Mouse (Mus musculus) right cerebral cortex, postnatal 25 days (tissue): ENCODE measurements at regions not wholly inside any gene's neighbourhood (a gene's known extent, or its start where the extent isn't known, plus 50 kb on each side); places are given as distances from the start of the nearest gene placed in this dataset.
A peak's percentile ranks its signal among the peaks of the same experiment; 100 is the strongest.

Source experiments
- DNase-seq: peaks from one replicate; pipeline ENCODE4 v3.0.0; 2022

DNA sequence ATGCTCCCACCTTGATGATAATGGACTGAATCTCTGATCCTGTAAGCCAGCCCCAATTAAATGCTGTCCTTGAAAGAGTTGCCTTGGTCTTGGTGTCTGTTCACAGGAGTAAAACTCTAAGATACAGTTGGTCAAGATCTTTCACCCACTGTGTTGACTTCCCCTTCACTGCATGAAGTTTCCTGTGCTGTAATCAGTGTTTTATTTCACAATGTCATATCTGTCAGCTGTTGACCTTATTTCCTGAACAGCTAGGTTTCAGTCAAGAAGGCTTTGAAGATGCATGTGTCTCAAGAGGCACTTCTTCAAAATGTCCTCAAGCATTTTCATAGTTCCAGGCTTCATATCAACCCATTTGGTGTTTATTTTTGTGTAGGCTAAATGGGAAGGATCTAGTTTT lies 597.3 kb upstream of the Fam92a start:
- no peak for DNase-seq

DNA sequence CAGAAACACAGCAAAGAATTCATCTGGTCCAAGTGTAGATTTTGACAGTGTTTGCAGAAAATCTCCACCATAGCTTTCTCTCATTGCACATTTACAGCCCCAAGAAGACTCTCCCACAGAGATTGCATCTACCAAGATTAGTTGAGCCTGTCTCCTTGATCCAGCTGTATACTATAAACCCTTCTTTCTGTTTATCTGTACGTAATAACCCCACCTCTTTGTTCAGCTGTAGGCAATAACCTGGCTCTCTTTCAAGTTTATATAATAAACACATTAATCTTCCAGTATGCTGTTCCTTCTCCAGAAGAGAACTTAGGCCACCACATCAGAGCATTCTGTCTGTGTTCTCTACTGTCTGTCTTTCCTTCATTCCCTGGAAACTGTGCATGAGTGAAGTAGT lies 594.9 kb upstream of the Fam92a start:
- DNase-seq, result no peak

DNA sequence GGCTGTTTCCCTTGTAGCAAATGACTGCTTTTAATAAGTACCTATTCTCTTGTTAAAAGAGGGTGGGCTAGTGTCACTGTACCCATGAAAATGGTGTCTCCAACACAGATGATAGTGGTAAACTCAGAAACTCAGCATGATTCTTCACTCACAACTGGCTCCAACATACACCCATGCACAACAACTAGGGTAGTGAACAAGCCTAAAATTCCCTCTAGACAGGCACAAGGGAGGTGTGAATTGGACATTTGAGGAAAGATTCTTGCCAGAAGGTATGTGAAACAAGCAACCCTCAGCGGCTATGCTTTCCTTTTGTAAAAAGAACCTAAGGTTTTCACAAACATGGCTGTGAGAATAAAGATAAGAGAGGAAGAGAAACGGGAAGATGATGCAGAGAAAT lies 579.0 kb upstream of the Fam92a start:
- DNase-seq, result no peak

DNA sequence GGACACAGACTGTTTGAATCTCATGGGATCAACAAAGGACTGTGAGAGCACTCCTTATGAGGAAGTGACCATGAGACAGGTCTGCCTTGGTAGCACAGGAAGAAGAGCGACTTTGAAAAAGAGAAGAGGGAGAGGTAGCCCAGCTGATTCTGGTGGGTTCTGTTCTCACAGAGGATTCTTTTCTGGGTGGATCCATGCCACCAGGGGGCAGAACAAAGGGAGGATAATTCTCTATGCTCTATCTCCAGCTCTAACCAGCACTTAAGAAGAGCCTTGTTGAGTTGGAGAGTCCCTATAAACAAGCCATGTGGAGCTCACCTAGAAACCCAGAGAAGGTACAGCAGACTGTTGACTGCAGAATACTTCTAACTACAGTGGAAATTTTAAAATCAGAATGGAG lies 578.1 kb upstream of the Fam92a start:
- no peak for DNase-seq

DNA sequence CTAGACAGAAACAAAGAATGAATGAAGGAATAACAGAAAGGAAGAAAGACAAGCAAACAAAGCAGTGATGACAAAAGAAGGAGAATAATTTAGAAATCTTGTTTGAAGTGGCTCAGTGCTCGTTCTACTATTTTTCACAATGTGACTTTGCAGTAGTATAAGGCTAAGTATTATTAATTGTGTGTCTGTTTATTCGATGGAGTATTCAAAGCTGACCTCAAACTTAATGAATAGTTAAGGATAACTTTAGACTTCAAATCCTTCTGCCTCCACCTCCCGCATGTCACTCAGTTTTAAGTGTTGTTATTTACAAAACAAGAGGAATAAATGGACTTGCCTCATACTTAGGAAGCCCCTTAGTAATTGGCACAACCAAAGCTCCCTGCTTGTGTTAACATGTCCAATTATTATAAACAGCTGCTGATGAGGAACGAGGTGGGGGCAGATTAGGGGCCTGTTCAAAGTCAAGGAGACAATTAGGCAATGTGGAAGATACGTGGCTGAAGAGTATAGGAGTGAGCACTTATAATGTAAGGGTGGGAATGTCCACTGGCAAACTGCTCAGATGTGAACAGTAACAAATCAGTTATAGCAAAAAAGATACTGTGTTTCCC lies 572.0 kb upstream of the Fam92a start:
- DNase-seq, result no peak

DNA sequence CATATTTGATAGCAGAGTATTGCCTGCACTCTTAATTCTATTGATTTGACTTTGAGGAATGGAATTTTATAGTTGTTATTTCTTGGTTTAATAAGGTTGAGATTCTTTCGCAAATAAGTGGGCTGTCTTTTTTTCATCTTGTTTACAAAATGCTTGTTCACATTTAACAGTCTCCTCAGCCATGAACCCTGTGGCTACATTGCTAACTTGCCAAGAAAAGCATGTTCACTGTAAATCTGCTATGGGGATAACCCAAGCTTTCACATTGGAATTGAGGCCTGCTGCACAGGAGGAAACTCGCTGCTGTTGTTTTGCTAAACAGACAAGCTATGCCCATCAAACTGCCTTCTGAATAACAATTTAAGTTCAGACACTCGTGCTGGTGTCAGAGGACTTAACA lies 564.6 kb upstream of the Fam92a start:
- no peak for DNase-seq

DNA sequence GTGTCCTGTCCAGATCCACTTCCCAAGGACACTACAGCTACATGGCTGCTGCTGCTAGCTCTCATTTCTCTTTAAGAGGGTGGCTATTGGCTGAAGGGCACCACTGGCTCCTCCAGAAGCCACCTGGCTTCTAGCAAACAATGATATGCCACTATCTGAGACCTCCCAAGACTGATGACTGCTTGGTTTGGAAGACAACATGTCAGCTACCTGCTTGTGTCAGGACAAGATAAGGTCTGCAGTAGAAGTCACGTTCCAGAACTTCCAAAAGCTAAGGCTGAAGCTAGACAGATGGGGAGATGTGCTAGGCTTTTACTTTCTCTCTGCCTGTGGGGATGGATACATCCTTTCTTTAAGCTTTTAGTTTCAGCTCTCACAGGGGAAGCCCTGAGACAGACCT lies 528.4 kb upstream of the Fam92a start:
- DNase-seq, result no peak

DNA sequence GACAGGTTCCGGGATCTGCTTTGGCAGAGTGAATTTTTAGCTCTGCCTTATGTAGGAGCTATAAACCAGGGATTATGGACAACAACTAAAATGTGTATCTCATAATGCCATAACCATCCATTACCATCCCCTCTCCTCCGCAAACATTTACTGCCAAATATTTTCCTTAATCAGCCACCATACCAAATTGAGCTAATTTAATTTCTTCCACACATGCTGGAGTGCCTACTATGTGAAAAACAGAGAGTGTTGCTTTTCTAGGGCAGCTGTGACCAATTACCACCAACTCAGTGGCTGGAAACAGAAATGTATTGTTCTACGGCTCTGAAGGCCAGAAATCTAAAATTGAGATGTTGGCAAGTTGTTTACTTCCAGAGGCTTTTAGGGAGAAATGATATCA lies 506.0 kb upstream of the Fam92a start:
- DNase-seq, result no peak

DNA sequence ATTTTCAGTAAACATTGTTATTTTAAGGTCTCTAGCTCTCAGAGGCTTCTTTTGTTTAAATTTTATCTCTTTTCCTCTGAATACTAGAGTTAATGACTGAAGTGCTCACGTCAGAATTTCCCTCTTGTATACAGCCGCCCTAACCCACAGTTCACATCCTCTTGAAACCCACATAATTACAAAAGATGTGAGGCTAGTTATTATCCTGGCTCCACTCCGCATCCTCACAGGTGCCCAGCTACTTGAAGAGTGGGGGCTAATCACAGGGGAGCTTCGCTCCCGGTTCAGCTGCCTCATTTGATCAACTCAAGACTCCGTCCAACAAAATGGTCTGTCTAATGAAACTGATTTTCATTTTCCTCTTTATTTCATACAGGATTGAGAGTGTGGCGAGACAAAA lies 499.6 kb upstream of the Fam92a start:
- no peak for DNase-seq

DNA sequence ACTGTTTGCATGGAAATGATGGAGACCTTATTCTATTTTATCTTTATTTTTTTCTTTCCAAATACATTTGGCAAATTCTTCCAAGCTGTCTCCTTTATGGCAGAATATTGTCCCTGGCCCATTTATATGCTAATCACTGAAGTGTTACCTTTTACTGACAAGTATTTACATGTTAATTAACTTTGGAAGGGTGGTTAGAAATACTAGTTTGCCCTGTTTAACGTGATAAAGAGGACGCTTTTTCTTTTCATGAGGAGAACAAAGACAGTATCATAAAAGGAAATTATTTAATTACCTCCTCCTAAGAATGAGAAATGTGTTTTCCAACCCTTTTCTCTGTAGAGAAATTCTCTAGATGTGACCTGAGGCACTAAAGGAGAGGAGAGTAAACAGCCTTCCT lies 491.4 kb upstream of the Fam92a start:
- DNase-seq, result no peak

DNA sequence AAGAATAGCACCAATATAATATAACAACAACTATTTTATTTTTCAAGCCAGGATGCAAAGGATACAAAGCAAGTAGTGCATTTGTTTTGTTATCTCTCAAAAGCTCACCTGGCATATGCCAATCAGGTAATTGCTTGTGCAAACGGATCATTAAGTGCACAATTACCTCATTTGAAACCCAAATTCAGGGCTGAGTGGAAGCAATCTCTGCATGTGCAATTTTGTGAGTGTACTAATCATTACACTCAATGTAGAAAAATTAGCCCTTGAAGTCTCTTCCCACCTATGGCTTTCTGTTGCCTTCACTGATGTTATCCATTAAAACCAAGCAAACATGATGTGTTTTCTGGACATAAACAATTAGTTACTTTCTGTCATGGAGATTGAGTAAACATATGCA lies 490.9 kb upstream of the Fam92a start:
- no peak for DNase-seq

DNA sequence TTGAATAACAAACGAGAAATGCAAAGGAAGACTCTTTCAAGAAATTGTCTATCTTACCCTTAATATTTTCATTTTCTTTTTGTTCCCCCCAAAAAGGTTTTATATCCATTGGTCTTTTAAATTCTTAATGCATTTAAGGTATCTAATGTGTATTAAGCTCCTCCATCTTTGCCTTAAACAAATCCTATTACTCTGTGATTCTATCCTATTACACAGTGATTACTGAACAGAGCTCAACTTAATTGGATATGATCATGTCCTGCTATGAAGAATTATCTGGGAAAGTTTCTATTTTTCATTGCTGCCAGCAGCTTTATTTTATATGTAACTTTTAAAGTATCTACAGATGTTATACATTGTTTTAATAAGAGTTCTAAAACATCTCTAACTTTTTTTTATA lies 487.3 kb upstream of the Fam92a start:
- DNase-seq, result no peak

DNA sequence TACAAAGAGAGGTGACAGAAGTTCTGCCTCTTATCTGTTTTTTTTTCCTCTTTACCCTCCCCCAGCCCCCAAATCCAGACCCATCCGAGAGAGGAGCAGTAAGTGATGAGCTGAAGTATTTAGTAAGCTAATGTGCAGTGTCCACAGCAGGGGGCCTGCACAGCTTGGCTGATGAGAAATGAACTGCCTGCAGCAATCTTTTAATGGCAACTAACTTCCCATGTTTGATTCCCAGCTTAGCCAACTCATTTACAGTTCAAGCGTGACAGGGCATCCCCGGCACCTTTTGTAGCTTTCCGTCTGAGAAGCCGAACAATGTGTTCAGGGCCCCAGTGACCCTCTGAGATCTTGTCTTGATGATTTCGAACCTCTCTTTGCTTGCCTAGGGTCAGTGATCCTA lies 486.8 kb upstream of the Fam92a start:
- DNase-seq, result no peak

DNA sequence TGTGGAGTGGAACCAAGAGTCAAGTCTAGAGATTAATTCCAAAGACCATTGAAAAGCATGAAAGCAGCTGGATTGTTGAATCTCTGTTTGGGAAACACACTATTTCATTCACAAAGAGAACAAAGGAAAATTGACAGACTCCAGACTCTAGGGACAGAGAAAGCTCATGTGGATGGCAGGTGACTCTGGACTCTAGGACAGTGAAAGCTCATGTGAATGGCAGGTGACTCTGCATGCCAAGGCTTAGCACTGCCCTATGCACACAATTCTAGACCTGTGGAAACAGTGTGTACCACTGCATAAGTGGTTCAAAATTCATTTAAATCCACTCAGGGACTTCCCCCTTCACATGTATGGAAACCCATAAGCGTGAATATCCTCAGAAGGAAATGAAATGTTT lies 486.0 kb upstream of the Fam92a start:
- no peak for DNase-seq

DNA sequence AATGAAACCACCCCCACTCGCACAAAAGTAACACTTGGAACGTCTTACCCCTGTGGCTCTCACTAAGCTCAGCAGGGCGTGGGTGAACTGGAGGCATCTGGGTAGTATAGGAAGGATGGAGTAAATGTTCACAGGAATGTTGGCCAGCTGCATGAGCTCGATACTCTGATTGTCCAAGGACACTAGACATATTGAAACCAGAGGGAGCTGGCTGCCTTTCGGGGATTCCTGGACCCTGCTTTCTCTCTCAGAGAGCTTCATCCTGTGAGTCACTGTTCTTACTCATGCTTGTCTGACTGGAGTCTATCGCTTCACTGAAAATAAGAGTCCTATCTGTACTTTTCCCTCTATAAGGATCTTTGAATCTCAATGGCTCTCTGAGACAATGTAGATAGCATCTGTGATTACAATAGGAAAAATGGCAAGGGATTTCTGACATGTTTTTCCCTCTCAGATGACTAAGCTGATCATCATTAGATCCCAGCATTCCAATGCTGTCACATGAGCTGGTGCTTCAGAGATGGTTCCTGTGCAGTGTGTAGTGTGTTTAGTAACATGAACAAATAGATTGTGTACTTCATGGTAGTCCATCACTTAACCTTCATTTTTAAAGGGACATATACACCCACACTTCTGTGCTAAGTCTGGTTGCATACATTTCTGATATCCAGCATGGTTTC lies 485.2 kb upstream of the Fam92a start:
- DNase-seq, result peak; percentile 15

DNA sequence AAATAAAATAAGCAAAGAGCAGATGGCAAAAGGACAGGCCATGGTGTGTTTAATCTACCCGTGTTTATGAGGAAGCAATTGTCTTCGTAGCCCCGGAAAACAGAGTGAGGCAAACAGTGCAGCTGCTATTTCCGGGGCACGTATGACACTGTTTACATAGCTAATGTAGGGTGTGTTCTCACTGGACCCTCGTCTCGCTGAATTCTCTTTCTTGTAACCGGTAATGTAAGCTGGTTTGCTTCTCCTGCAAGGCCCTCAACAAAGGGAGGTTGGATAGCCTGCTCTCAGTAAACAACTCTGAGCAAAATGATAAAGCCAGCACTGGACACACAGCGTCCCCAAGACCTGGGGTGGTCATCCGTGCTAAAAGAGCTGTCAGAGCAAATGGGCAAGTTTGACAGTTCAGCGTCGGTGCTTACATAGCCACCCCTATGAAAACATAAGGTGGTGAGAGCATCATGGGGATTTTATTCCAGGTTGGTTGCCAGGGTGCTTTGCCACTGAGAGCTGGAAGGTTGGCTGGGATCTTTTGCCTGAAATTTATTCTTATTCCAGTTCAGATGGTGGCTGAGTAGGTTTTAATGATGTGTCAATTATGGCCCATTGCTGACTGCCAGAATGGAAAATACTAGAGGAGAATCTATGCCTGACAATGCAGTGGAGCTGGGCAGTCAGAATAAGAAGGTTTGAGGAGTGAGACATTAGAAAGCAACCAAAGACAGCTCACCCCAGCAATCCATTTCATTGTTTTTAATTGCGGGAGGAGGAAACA lies 483.8 kb upstream of the Fam92a start:
- DNase-seq, result no peak

DNA sequence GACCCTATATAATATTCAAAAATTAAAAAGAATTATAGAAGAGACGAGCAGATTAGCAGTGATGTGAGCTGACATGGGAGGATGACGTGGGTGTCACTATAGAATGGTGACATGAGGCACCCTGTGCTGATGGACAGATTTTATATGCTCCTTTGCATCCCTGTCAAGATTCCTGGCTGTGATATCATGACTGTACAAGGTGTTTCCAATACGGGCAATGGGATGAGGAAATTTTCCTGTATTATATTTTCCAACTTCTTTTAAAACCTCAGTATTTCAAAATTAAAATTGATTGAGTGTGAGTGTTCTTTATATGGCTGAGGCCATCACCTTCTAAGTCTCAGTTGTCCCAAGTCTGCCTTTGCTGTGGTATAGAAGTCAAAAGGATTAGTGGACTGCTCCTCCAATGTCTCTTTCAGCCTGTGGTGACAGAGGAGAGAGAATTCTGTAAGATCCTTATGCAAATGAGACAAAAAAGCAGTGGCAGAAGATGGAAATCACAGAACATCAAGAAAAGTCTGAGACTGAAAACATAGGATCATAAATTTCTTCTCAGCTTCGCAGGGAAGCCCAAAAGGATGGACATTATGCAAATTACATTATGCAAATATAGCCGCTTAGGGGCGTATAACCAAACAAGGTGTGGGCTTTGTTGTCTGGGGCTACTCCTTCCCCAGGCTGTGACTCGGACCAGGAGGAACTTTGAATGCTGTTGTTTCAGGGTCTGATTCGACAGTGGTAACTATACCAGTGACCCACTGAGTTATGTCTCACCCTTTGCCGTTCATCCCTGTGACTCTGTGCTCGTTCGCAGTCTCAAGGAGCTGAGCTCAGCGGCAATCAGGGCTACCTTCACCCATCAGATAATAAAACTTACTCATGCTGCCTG lies 483.0 kb upstream of the Fam92a start:
- no peak for DNase-seq

DNA sequence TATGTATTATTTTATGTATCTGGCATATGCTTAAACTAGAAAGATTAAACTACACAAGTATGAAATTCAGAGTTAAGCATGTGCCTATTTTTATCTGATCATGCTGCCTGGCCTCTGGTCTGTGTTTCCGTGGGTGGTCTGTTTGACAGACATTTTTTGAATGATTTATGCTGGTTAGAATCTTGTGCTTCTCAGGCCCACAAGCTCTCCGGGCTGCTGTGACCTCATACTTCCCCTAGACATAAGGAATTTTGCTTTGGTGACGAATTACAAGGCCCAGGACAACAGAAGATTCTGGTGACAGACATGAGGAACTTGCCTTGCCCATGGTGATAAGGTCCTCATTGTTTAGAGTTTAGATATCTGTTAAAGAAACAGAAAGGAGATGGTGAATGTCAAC lies 475.9 kb upstream of the Fam92a start:
- no peak for DNase-seq

DNA sequence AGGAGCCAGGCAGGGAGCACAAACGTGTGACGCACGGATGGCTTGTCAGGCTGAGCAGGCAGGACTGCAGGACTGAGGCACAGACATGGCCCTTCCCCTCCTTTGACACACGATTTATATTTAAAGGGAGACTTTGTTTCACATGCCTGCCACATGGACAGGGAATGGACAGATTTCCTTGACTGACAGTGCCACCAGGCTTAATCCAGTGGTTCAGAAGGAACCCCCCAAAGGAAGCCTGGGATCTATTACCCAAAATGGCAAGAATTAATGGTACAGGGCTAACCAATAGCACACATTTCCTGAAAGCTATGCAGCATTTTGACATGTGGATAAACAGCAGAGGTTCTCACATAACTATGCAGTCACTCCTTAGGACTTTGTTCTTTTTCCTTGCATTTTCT lies 470.7 kb upstream of the Fam92a start:
- no peak for DNase-seq

DNA sequence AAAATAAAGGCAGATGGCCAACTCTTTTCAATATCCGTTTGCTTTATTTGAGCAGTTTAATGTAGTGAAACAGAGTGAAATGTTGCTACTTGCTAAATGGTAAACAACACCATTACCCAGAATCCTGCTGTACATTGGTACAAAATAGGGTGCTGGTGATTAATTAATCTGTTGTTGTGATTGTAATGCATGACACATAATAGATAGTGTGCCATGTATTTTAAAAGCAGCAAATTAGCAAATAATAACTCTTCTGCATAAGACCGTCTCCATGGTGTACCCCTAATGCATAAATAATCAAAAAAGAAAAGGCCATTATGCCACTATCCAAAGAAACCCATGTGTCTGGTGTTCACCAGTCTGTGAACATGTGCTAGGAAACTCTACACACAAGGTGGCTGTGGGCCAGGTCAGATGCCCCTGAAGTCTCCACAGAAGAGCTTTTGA lies 457.6 kb upstream of the Fam92a start:
- no peak for DNase-seq

DNA sequence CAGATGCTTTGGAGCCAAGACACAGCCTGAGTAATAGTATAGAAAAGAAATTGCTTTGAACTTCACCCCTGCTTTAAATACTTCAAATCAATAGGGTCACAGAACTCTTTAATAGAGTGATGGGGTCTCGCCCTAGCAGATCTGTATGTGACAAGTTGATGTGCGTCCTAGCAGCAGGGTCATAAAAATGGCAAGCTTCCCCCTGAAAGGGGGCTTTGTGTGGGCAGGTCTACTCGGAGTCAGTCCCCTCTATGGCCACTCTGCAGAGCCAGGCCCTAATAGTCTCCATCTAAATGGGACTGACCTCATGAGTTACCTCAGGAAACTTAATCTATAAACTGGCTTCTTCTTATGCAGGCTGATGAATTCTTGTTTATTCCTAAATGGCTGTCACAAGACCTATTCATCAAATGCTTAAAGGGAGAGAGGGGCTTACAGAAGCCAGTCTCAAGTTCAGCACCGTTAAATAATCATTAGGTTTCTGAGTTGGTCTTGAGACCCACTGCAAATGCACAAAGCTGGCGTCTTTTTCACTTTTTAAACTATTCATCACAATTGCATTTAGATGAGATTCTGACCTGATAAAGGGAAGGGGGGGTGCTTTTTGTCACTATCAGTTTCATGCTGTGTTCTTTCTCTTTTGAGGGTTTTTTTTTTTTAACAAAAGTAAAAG lies 457.0 kb upstream of the Fam92a start:
- no peak for DNase-seq

DNA sequence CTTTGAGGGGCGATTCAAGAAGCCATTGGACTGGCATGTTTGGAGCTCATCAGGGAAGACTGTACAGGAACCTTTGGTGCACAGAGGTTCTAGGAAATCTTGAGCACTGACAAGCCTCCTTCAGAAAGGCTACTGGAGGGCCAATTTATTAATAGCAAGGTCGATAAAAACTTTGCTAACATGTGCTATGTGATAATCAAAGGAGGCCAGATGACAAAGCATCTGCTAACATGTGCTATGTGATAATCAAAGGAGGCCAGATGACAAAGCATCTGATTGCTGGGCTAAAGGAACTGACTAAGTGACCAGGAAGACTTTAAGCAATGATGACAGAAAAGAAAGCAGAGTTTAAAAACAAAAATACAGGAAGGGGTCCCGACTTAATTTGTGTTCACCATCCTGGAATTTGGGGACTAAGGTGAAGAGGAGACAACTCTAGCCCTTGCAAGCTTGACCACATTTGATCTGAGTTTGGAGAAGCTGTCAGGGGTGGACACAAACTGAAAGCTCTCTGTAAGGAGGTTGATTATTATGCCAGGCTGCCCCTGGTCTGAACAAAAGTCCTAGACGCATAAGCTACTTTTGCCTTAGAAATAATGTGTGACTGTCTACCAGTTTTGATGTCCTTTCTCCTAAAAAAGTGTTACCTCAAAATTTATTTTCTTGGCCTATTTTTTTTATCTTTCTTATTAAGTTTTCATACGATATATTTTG lies 455.5 kb upstream of the Fam92a start:
- no peak for DNase-seq
